Mouse (Mus musculus): ENCODE measurements at regions not wholly inside any gene's neighbourhood (a gene's known extent, or its start where the extent isn't known, plus 50 kb on each side); places are given as distances from the start of the nearest gene placed in this dataset.

- TF ChIP-seq GATA1 (IDR thresholded peaks at IDR 0.05; ENCODE audit: low read length): no peak
- no peak for TF ChIP-seq TAL1 (IDR thresholded peaks at IDR 0.05; ENCODE audit: low read length)
Observed at GRCm38 (mm10) chr5:47336511-47336910, 646.4 kb upstream of the Slit2 start.
